Mouse (Mus musculus) hindbrain, embryonic 10.5 days (tissue): Measurements from ENCODE around the gene Lingo3. TPM values are rescaled to one million over a fixed set of nuclear protein-coding genes. Genes with fewer than 3 reads are reported as not detected.
"Not testable (repeated sequence)": the region's sequence is repeated elsewhere in the genome, so short reads cannot be mapped to it uniquely, and the experiment has no call there.

ENCODE experiments used
- DNase-seq: peaks from one replicate; pipeline ENCODE4 v3.0.0-alpha.2; 2017; ENCODE audit warnings: low spot score
- H3K27ac ChIP-seq: fragments of 300-500 bp; sonication (generic); 2 replicates; pipeline ENCODE4 v1.5.1; 2016; ENCODE audit warnings: mild to moderate bottlenecking, moderate library complexity
- H3K27me3 ChIP-seq: fragments of 300-500 bp; sonication (generic); 2 replicates; pipeline ENCODE4 v1.6.1; 2016; ENCODE audit warnings: mild to moderate bottlenecking; ENCODE audit not compliant: poor library complexity, insufficient read depth, severe bottlenecking
- H3K36me3 ChIP-seq: fragments of 300-500 bp; sonication (generic); 2 replicates; pipeline ENCODE4 v1.6.1; 2016; ENCODE audit warnings: mild to moderate bottlenecking, moderate library complexity
- H3K4me1 ChIP-seq: fragments of 300-500 bp; sonication (generic); replicated peaks from 2 replicates; pipeline ENCODE4 v1.6.1; 2016; ENCODE audit warnings: mild to moderate bottlenecking
- H3K4me3 ChIP-seq: fragments of 300-500 bp; sonication (generic); 2 replicates; pipeline ENCODE4 v1.5.1; 2016; ENCODE audit warnings: mild to moderate bottlenecking, moderate library complexity
- H3K9me3 ChIP-seq: fragments of 300-500 bp; sonication (generic); 2 replicates; pipeline ENCODE4 v1.6.1; 2016; ENCODE audit warnings: mild to moderate bottlenecking, moderate library complexity
- WGBS: fragments of 180-500 bp; shearing (Covaris S2); methylation state at CpG from one replicate; pipeline ENCODE4 v1.1.7; 2016; 5-methylcytosine and 5-hydroxymethylcytosine counted together
- polyA plus RNA-seq: library from polyadenylated mRNA; unstranded; fragments of >200 nt; fragmentation: Nextera tagmentation; extraction: Ambion mirVana; gene quantifications from 2 replicates; pipeline ENCODE4 v1.2.1, GENCODE M21; 2016

The Lingo3 gene
- polyA plus RNA-seq, 1 experiment from 2014 or later, result 0.61 TPM

DNA sequence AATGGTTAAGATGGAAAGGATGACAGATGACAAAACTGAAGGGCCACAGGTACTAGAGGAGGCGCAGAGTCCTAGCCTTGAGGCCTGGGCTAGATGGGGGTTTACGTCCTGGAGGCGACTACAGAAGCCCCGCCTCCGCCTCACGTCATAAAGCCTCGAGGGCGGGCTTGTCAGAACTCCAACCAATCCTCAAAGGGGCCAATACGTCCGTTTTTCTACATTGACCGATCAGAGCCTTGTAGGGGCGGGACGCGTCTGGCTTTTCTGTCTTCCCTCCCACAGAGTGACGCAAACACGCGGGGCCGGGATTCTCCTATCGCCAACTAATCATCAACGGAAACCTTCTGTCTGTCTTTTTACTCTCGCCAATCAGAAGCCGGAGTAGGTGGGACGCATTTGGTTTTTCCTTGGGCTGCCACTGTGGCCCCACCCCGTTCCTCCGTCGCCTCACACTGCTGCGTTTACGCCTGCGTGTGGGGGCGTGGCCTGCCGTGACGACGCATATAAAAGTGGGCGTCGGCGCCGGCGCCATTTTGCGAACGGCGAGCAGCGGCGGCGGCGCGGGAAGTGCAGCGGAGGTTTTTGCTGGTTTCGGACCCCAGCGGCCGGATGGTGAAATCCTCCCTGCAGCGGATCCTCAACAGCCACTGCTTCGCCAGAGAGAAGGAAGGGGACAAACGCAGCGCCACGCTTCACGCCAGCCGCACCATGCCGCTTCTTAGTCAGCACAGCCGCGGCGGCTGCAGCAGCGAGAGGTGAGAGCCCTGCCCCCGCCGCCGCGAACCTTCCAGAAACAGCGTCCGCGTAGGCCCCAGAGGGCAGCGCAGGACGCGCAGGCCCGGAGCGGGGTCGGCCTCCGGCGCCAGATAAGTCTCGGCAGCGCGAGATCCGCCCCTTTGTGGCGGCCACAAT, 17.4 kb downstream of the Lingo3 start, which contains the start of gene Oaz1:
Gene Oaz1, plus strand, starts transcription at position 506 of the 912 bp plus-strand sequence.
- H3K9me3 ChIP-seq, result no peaks in the 10 kb centered on the region
- peak within 1 kb of the TSS; percentile 97 for H3K27ac ChIP-seq
- peak; percentile 99 for DNase-seq
- no peaks in the 10 kb centered on the region for H3K27me3 ChIP-seq
- peaks cover 45% of the 10 kb centered on the region for H3K4me1 ChIP-seq
- WGBS, result under 1% methylated on average over 82 of the region's 82 CpGs
- peak within 1 kb of the TSS; percentile 89 for H3K4me3 ChIP-seq
- peaks cover 31% of the 10 kb centered on the region for H3K36me3 ChIP-seq

GRCm38 (mm10) chr10:80824827-80825226, 19.0 kb downstream of the Lingo3 start:
- 77% methylated on average over 2 of the region's 2 CpGs for WGBS
- peaks cover 30% of the 10 kb centered on the region for H3K4me1 ChIP-seq
- no peak for DNase-seq
- no peaks in the 10 kb centered on the region for H3K27me3 ChIP-seq
- no peak overlapping the region for H3K4me3 ChIP-seq
- no peaks in the 10 kb centered on the region for H3K9me3 ChIP-seq
- no peak overlapping the region for H3K27ac ChIP-seq
- peaks cover 21% of the 10 kb centered on the region for H3K36me3 ChIP-seq

DNA sequence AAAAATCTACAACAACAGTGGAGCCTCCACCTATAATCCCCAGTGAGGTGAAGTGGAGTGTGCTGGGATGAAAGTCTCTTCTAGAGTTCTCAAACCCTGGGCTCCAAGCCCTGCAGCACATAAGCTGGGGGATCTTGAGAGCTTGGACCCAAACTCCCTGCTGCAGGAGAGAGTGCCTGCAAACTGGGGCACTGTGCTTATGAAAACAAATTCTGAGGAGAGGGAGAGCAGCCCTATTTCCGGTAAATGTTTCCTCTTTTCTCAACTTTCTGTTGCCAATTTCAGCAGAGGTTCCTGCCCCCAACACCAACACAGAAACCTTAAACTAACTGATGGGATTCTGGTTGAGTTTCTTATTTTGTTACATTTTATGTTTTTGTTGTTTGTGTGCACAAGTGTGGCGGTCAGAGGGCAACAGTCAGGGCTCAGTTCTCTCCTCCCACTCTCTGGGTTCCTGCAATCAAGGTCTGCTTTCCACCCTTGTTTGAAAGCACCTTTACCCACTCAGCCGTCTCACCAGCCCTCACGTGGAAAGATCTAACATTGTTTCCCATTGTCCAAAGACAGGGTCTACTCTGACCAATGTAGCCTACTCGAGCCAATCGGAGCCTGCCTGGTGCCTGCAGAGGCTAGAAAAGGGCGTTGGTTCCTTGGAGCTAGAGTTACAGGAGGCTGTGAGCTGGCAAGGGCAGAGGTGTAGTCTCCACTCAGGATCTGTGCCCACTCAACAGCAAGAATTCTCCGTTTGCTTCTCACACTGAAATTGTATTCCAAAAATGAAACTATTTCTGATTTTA, 19.8 kb downstream of the Lingo3 start:
- no peak for DNase-seq
- Histone ChIP-seq H3K9me3 (no peaks in the 10 kb centered on the region), H3K36me3 (peaks cover 13% of the 10 kb centered on the region), H3K4me1 (peaks cover 22% of the 10 kb centered on the region), H3K27me3 (no peaks in the 10 kb centered on the region), H3K4me3 (no peak overlapping the region), H3K27ac (no peak overlapping the region)
- WGBS, result 69% methylated on average over 8 of the region's 8 CpGs

DNA sequence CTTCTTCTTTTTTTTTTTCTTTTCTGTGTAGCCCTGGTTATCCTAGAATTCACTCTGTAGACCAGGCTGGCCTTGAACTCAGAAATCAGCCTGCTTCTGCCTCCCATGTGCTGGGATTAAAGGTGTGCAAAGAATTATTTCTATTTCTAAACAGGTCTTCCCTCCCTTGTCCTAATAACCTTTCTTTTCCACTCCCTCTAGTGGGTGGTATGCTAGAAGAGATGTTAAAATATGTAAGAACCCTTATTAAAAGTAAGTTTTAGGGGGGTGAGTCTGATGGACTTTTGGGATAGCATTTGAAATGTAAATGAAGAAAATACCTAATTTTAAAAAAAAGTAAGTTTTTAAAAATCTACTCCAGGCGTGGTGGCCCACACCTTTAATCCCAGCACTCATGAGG, 20.5 kb downstream of the Lingo3 start:
- no peak overlapping the region for H3K27ac ChIP-seq
- no peak for DNase-seq
- no peaks in the 10 kb centered on the region for H3K9me3 ChIP-seq
- H3K36me3 ChIP-seq, result peaks cover 8% of the 10 kb centered on the region
- H3K27me3 ChIP-seq, result no peaks in the 10 kb centered on the region
- H3K4me1 ChIP-seq, result peaks cover 19% of the 10 kb centered on the region
- 83% methylated on average over 1 of the region's 1 CpGs for WGBS
- no peak overlapping the region for H3K4me3 ChIP-seq

- no peaks in the 10 kb centered on the region for H3K9me3 ChIP-seq
- H3K27ac ChIP-seq, result no peak overlapping the region
- peaks cover 11% of the 10 kb centered on the region for H3K4me1 ChIP-seq
- H3K27me3 ChIP-seq, result no peaks in the 10 kb centered on the region
- DNase-seq, result no peak
- no peaks in the 10 kb centered on the region for H3K36me3 ChIP-seq
- no peak overlapping the region for H3K4me3 ChIP-seq
- 90% methylated on average over 5 of the region's 5 CpGs for WGBS
Observed at GRCm38 (mm10) chr10:80822528-80822927, 21.3 kb downstream of the Lingo3 start.

DNA sequence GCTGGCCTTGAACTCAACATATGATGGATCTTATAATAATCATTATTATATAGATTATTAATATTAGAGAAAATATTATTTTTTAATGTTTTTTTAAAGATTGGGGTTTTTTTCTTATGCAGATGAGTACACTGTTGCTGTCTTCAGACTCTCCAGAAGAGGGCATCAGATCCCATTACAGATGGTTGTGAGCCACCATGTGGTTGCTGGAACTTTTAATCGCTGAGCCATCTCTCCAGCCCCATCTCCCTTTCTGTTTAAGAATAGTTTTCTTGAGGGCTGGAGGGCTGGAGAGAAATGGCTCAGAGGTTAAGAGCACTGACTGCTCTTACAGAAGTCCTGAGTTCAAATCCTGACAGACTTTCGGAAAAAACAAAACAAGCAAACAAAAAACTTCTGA, 21.8 kb downstream of the Lingo3 start:
- H3K36me3 ChIP-seq, result no peaks in the 10 kb centered on the region
- H3K4me1 ChIP-seq, result peaks cover 8% of the 10 kb centered on the region
- H3K27me3 ChIP-seq, result no peaks in the 10 kb centered on the region
- no peak overlapping the region for H3K4me3 ChIP-seq
- no peaks in the 10 kb centered on the region for H3K9me3 ChIP-seq
- DNase-seq, result no peak
- H3K27ac ChIP-seq, result no peak overlapping the region
- WGBS, result 41% methylated on average over 2 of the region's 2 CpGs

DNA sequence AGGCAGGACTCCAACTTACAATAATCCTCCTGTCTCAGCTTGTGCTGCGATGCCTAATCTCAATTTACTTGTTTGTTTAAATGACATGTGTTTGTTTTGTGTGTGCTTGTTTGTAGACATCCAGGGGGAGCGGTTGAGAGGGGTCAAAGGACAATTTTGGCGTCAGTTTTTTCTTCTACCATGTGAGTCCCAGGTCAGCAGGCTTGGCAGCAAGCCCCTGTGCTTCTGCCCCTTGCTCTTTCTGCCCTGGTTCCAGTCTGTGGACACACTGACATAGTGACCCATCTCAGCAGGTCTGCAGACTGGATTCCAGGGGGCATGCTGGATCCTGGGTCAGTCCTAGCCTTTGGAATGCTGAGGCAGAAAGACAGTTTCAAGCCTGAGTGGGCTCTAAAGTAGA, 24.4 kb downstream of the Lingo3 start:
- WGBS, result 61% methylated on average over 3 of the region's 3 CpGs
- DNase-seq, result no peak
- Histone ChIP-seq H3K27me3 (no peaks in the 10 kb centered on the region), H3K36me3 (no peaks in the 10 kb centered on the region), H3K4me1 (0 out of 2 replicates have a peak, but pooled peaks cover 2% of the 10 kb centered on the region), H3K9me3 (no peaks in the 10 kb centered on the region), H3K4me3 (no peak overlapping the region), H3K27ac (no peak overlapping the region)

GRCm38 (mm10) chr10:80818599-80819281, 25.1 kb downstream of the Lingo3 start:
- H3K9me3 ChIP-seq, result no peaks in the 10 kb centered on the region
- H3K36me3 ChIP-seq, result no peaks in the 10 kb centered on the region
- no peak overlapping the region for H3K4me3 ChIP-seq
- no peak for DNase-seq
- H3K27me3 ChIP-seq, result no peaks in the 10 kb centered on the region
- H3K27ac ChIP-seq, result no peak overlapping the region
- H3K4me1 ChIP-seq, result no peaks in the 10 kb centered on the region
- WGBS, result 51% methylated on average over 6 of the region's 6 CpGs

GRCm38 (mm10) chr10:80817955-80818354, 25.9 kb downstream of the Lingo3 start:
- DNase-seq, result not testable (repeated sequence)

DNA sequence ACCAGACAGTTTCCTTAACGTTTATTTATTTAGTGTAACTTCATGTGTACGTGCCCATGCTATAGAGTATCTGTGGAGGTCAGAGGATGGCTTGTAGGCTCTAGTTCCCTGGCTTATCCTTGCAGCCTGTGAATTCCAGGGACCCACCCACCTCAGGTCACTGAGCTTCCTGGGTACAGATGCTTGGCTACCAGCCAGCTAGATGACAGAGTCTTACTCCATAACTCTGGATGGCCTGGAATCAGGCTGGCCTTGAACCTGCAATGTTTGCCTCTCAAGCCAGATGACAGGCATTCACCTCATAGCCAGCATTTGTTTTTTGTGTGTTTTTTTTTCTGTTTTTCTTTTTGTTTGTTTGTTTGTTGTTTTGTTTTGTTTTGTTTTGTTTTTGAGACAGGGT, 26.7 kb downstream of the Lingo3 start:
- 79% methylated on average over 2 of the region's 2 CpGs for WGBS
- no peaks in the 10 kb centered on the region for H3K9me3 ChIP-seq

More at GRCm38 (mm10) chr10:80817955-80818354, 25.9 kb downstream of the Lingo3 start:
- not testable (repeated sequence) for H3K27ac ChIP-seq, H3K36me3 ChIP-seq, H3K27me3 ChIP-seq, H3K9me3 ChIP-seq, H3K4me3 ChIP-seq, H3K4me1 ChIP-seq
- 87% methylated on average over 7 of the region's 7 CpGs for WGBS

DNA sequence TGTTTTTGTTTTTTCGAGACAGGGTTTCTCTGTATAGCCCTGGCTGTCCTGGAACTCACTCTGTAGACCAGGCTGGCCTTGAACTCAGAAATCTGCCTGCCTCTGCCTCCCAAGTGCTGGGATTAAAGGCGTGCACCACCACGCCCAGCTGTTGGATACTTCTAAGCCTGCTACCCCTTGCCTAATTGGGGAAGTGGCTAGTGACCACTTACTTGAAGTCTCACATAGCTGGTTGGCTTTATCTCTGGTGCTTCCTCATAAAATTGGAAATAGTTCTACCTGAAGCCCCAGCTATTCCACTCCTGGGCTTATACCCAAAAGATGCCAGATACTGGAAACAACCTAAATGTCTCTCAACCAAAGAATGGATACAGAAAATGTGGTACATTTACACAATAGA, 27.5 kb downstream of the Lingo3 start:
- H3K4me3 ChIP-seq, H3K36me3 ChIP-seq, H3K9me3 ChIP-seq, H3K27ac ChIP-seq, DNase-seq, H3K4me1 ChIP-seq: not testable (repeated sequence)
- 90% methylated on average over 3 of the region's 3 CpGs for WGBS
- H3K27me3 ChIP-seq, result peaks cover 12% of the 10 kb centered on the region; the same call in 1 of the 2 replicates

More for the DNA sequence above, 26.7 kb downstream of the Lingo3 start:
- DNase-seq, result no peak
- H3K27me3 ChIP-seq, result peaks cover 4% of the 10 kb centered on the region; the same call in 1 of the 2 replicates
- no peaks in the 10 kb centered on the region for H3K36me3 ChIP-seq
- H3K4me1 ChIP-seq, result peaks cover 6% of the 10 kb centered on the region; the same call in 1 of the 2 replicates
- H3K4me3 ChIP-seq, result no peak overlapping the region
- no peak overlapping the region for H3K27ac ChIP-seq

- no peak for DNase-seq
- H3K27me3 ChIP-seq, result peaks cover 26% of the 10 kb centered on the region
- H3K9me3 ChIP-seq, result no peaks in the 10 kb centered on the region
- H3K36me3 ChIP-seq, result no peaks in the 10 kb centered on the region
- H3K4me1 ChIP-seq, result peaks cover 14% of the 10 kb centered on the region
- WGBS, result 71% methylated on average over 7 of the region's 7 CpGs
- H3K4me3 ChIP-seq, result no peak overlapping the region
- H3K27ac ChIP-seq, result no peak overlapping the region
Observed at GRCm38 (mm10) chr10:80814800-80815199, 29.0 kb downstream of the Lingo3 start.
